Mouse (Mus musculus) CH12.LX (cell line): ENCODE results near the gene Kmt5c. TPM values are rescaled to one million over a fixed set of nuclear protein-coding genes. Genes with fewer than 3 reads are reported as not detected.

ENCODE experiments used
- DNase-seq: peaks from one replicate; pipeline ENCODE4 v3.0.0-alpha.2; 2013; ENCODE audit errors: extremely low read depth
- H3K27ac ChIP-seq: 2 replicates; pipeline ENCODE4 v1.5.1; 2012; ENCODE audit warnings: low read depth, mild to moderate bottlenecking, control low read depth, moderate library complexity; ENCODE audit not compliant: insufficient read depth
- H3K27me3 ChIP-seq: replicated peaks from 2 replicates; pipeline ENCODE3; 2012; ENCODE audit warnings: inconsistent platforms
- H3K36me3 ChIP-seq, 2 experiments: replicated peaks in 1 of 2; 2 replicates each; pipeline versions ENCODE3 to v1.6.1; 2012; ENCODE audit warnings: inconsistent platforms in 1 of 2, low read length in 1 of 2, mild to moderate bottlenecking in 1 of 2, mixed read lengths in 1 of 2, moderate library complexity in 1 of 2; ENCODE audit not compliant: control insufficient read depth in 1 of 2, insufficient read depth in 1 of 2
- H3K4me1 ChIP-seq, 2 experiments: 2 replicates each; pipeline ENCODE4 v1.6.1; 2012; ENCODE audit warnings: inconsistent platforms in 1 of 2, moderate library complexity in 1 of 2; ENCODE audit not compliant: insufficient read depth in 2 of 2, control insufficient read depth in 1 of 2
- H3K4me2 ChIP-seq: 2 replicates; pipeline ENCODE4 v1.6.1; 2012; ENCODE audit warnings: low read depth, mild to moderate bottlenecking, control low read depth; ENCODE audit not compliant: poor library complexity, insufficient read depth, severe bottlenecking
- H3K4me3 ChIP-seq, 3 experiments: fragments of 150-350 bp in 1 of 3; sonication (generic) in 1 of 3; replicated peaks in 1 of 3; 2 replicates each; pipeline versions ENCODE3 to v1.5.1; 2011 to 2012; ENCODE audit warnings: low read depth in 2 of 3, low read length in 2 of 3, mild to moderate bottlenecking in 2 of 3, moderate library complexity in 2 of 3, control low read depth in 1 of 3, improper control_type of control experiment in 1 of 3, inconsistent platforms in 1 of 3, mixed read lengths in 1 of 3; ENCODE audit not compliant: poor library complexity in 1 of 3
- H3K79me2 ChIP-seq: replicated peaks from 2 replicates; pipeline ENCODE4 v1.6.1; 2012; ENCODE audit warnings: mild to moderate bottlenecking, moderate library complexity; ENCODE audit not compliant: control insufficient read depth, poor library complexity, insufficient read depth, severe bottlenecking; ENCODE audit errors: extremely low read depth
- H3K9ac ChIP-seq: 2 replicates; pipeline ENCODE4 v1.6.1; 2012; ENCODE audit warnings: low read depth, mild to moderate bottlenecking, control low read depth, moderate library complexity; ENCODE audit not compliant: insufficient read depth
- H3K9me3 ChIP-seq: replicated peaks from 2 replicates; pipeline ENCODE3; 2012; ENCODE audit warnings: low read length, inconsistent platforms, mixed read lengths
- BHLHE40 ChIP-seq: IDR thresholded peaks from 2 replicates; pipeline ENCODE4 v1.6.1; 2011; ENCODE audit warnings: mild to moderate bottlenecking, low read depth, low read length, improper control_type of control experiment
- CHD2 ChIP-seq: IDR thresholded peaks from 2 replicates; pipeline ENCODE4 v1.6.1; 2011; ENCODE audit warnings: low read length, improper control_type of control experiment
- CTCF ChIP-seq, 2 experiments: IDR thresholded peaks in 1 of 2; conservative IDR thresholded peaks in 1 of 2; 2 replicates each; pipeline ENCODE4 v1.5.1; 2011 to 2012; ENCODE audit warnings: low read depth in 2 of 2, low read length in 2 of 2, improper control_type of control experiment in 1 of 2, inconsistent platforms in 1 of 2, mild to moderate bottlenecking in 1 of 2, moderate library complexity in 1 of 2
- ELF1 ChIP-seq: IDR thresholded peaks from 2 replicates; pipeline ENCODE4 v1.6.1; 2014; ENCODE audit warnings: low read depth, mild to moderate bottlenecking, inconsistent platforms, low read length, improper control_type of control experiment
- EP300 ChIP-seq: IDR thresholded peaks from 2 replicates; pipeline ENCODE4 v1.6.1; 2011; ENCODE audit warnings: low read length, improper control_type of control experiment
- ETS1 ChIP-seq: conservative IDR thresholded peaks from 2 replicates; pipeline ENCODE4 v1.6.1; 2012; ENCODE audit warnings: low read depth, mild to moderate bottlenecking, inconsistent platforms, low read length, improper control_type of control experiment, moderate library complexity
- GABPA ChIP-seq: IDR thresholded peaks from 2 replicates; pipeline ENCODE4 v1.6.1; 2012; ENCODE audit warnings: low read depth, low read length, improper control_type of control experiment, inconsistent platforms; ENCODE audit not compliant: insufficient replicate concordance
- HCFC1 ChIP-seq: IDR thresholded peaks from 2 replicates; pipeline ENCODE4 v1.6.1; 2012; ENCODE audit warnings: low read depth, mild to moderate bottlenecking, inconsistent platforms, low read length, improper control_type of control experiment
- JUND ChIP-seq: conservative IDR thresholded peaks from 2 replicates; pipeline ENCODE4 v1.6.1; 2011; ENCODE audit warnings: low read depth, low read length, improper control_type of control experiment
- MAFK ChIP-seq: IDR thresholded peaks from 2 replicates; pipeline ENCODE4 v1.6.1; 2011; ENCODE audit warnings: low read length, improper control_type of control experiment; ENCODE audit not compliant: insufficient replicate concordance
- MYC ChIP-seq: IDR thresholded peaks from 2 replicates; pipeline ENCODE4 v1.6.1; 2011; ENCODE audit warnings: low read depth, mild to moderate bottlenecking, improper control_type of control experiment, low read length
- NRF1 ChIP-seq: IDR thresholded peaks from 2 replicates; pipeline ENCODE4 v1.6.1; 2014; ENCODE audit warnings: low read depth, mild to moderate bottlenecking, inconsistent platforms, low read length, improper control_type of control experiment, moderate library complexity
- POLR2A ChIP-seq: IDR thresholded peaks from 2 replicates; pipeline ENCODE4 v1.6.1; 2011; ENCODE audit warnings: low read depth, mild to moderate bottlenecking, improper control_type of control experiment, low read length
- RAD21 ChIP-seq: IDR thresholded peaks from 2 replicates; pipeline ENCODE4 v1.6.1; 2011; ENCODE audit warnings: low read depth, mild to moderate bottlenecking, low read length, improper control_type of control experiment, moderate library complexity
- RCOR1 ChIP-seq: conservative IDR thresholded peaks from 2 replicates; pipeline ENCODE4 v1.6.1; 2012; ENCODE audit warnings: low read depth, mild to moderate bottlenecking, inconsistent platforms, low read length, improper control_type of control experiment
- SIN3A ChIP-seq: IDR thresholded peaks from 2 replicates; pipeline ENCODE4 v1.6.1; 2012; ENCODE audit warnings: low read length, improper control_type of control experiment, inconsistent platforms
- UBTF ChIP-seq: IDR thresholded peaks from 2 replicates; pipeline ENCODE4 v1.6.1; 2012; ENCODE audit warnings: low read depth, mild to moderate bottlenecking, inconsistent platforms, low read length, improper control_type of control experiment, moderate library complexity
- USF2 ChIP-seq: conservative IDR thresholded peaks from 2 replicates; pipeline ENCODE4 v1.6.1; 2011; ENCODE audit warnings: low read depth, low read length, improper control_type of control experiment
- ZC3H11A ChIP-seq: IDR thresholded peaks from 2 replicates; pipeline ENCODE4 v1.6.1; 2012; ENCODE audit warnings: low read depth, mild to moderate bottlenecking, inconsistent platforms, low read length, improper control_type of control experiment
- ZKSCAN1 ChIP-seq: IDR thresholded peaks from 2 replicates; pipeline ENCODE4 v1.6.1; 2012; ENCODE audit warnings: low read depth, inconsistent platforms, low read length, improper control_type of control experiment, borderline replicate concordance
- ZNF384 ChIP-seq: IDR thresholded peaks from 2 replicates; pipeline ENCODE4 v1.6.1; 2012; ENCODE audit warnings: low read depth, low read length, improper control_type of control experiment, inconsistent platforms
- dilution Hi-C: fragments of 300-500 bp; cut with MboI; formaldehyde crosslinking; loops from 2 replicates; pipeline ENCODE4 v1.14.3; 2020; ENCODE audit warnings: low sequenced_read_pairs; ENCODE audit not compliant: extremely low pct_unique_long_range_greater_than_20kb, extremely low pct_ligation_motif_present
- in situ Hi-C: fragments of 300-500 bp; cut with MboI; formaldehyde crosslinking; loops from 3 replicates; pipeline ENCODE4 v1.14.3; 2019; ENCODE audit warnings: low sequenced_read_pairs, low pct_ligation_motif_present, low pct_unique_long_range_greater_than_20kb, mixed read lengths
- polyA plus RNA-seq: library from polyadenylated mRNA; unstranded; fragments of >175 nt; gene quantifications from 2 replicates; pipeline ENCODE4 v1.2.1, GENCODE M21; 2012; ENCODE audit warnings: low read depth; ENCODE audit not compliant: insufficient read length
- total RNA-seq, 2 experiments: library from RNA; depleted of rRNA; stranded (reverse); fragments of 300-350 nt in 1 of 2; fragments of >200 nt in 1 of 2; gene quantifications; 2 replicates each; pipeline ENCODE4 v1.2.3; 2012 to 2014

Gene Kmt5c
- total and polyA plus RNA-seq, 3 experiments, result 41.2 to 46.7 (median 41.3) TPM

DNA sequence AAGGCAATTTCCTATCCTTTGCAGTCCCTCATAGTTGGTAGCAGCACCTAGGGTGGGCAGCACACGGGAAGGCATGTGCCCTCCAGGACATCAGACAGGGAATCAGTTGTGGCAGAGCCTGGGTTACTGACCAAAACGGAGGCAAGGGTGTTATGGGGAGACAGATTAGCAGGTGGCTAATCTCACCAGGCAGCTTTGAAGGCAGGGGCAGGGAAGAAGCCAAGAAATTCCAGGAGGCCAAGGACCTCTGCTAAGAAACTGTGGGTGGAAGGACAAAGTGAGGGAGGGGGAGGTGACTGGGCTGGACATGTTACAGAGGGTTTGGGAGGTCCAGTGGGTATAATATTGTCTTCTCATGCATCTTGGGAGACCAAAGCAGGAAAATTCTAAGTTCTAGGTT, 3.4 kb downstream of the Kmt5c start:
- H3K4me3 ChIP-seq, result no peak overlapping the region
- in situ Hi-C loops, result no loop called here
- H3K4me2 ChIP-seq, result no peak overlapping the region
- no peaks in the 10 kb centered on the region for H3K9me3 ChIP-seq
- H3K27ac ChIP-seq, result no peak overlapping the region
- dilution Hi-C loops, result no loop called here
- no peaks in the 10 kb centered on the region for H3K79me2 ChIP-seq
- DNase-seq, result no peak
- no peaks in the 10 kb centered on the region for H3K27me3 ChIP-seq
- TF ChIP-seq SIN3A (no peak), ZKSCAN1 (no peak), RCOR1 (no peak), USF2 (no peak), MYC (no peak), BHLHE40 (no peak), CTCF (conservative IDR thresholded peaks at IDR 0.05 in 1 of 2, IDR thresholded peaks at IDR 0.05 in 1 of 2; ENCODE audit: low read depth in 2 of 2, low read length in 2 of 2) (no peak), RAD21 (no peak), UBTF (no peak), POLR2A (no peak)
- peaks cover 34 to 66% of the 10 kb centered on the region in 2 experiments for H3K36me3 ChIP-seq
- H3K9ac ChIP-seq, result no peak overlapping the region
- peaks cover 5 to 22% of the 10 kb centered on the region in 2 experiments; a peak in 3 of 4 replicates for H3K4me1 ChIP-seq

DNA sequence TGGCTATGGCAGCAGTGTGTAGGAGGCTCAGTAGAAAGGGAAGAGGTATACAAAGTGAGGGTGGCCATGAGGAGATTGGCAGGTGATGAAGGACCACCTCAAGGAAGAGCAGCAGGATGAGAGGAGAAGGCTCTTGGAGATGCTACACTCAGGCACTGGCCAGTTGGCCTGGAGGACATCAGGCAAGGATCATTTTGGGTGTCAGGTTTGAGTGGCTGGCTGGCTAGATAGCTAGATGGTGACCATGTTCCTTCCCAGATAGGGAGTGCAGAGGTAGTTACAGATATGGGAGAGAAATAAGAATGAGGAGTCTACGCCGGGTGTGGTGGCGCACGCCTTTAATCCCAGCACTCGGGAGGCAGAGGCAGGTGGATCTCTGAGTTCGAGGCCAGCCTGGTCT, 5.0 kb downstream of the Kmt5c start:
- no peak for TF ChIP-seq BHLHE40
- TF ChIP-seq CHD2, result no peak
- TF ChIP-seq EP300, result no peak
- TF ChIP-seq ELF1, result no peak
- no peak for TF ChIP-seq RAD21
- TF ChIP-seq USF2, result no peak
- TF ChIP-seq ZNF384, result no peak
- TF ChIP-seq NRF1, result no peak
- TF ChIP-seq MAFK, result no peak
- TF ChIP-seq JUND, result no peak
- TF ChIP-seq ZC3H11A, result no peak
- no peak for TF ChIP-seq ETS1
- TF ChIP-seq SIN3A, result no peak
- no peak for TF ChIP-seq GABPA
- TF ChIP-seq HCFC1, result no peak
- peaks cover 5 to 18% of the 10 kb centered on the region in 2 experiments; a peak in 3 of 4 replicates for H3K4me1 ChIP-seq
- H3K27ac ChIP-seq, result no peak overlapping the region
- no peak overlapping the region for H3K4me2 ChIP-seq
- no peak overlapping the region for H3K4me3 ChIP-seq
- in situ Hi-C loops, result loop anchor here (5.0 kb wide), 1 partner anchor 37 kb away; the partner anchor contains the start of genes Il11 and Tmem190
- H3K79me2 ChIP-seq, result no peaks in the 10 kb centered on the region
- H3K27me3 ChIP-seq, result no peaks in the 10 kb centered on the region
- dilution Hi-C loops, result no loop called here
- no peak for DNase-seq
- H3K9me3 ChIP-seq, result no peaks in the 10 kb centered on the region
- H3K9ac ChIP-seq, result no peak overlapping the region
- peaks cover 34 to 78% of the 10 kb centered on the region in 2 experiments for H3K36me3 ChIP-seq
